Mouse (Mus musculus): ENCODE data around the gene Wdr26. TPM values are rescaled to one million over a fixed set of nuclear protein-coding genes. Genes with fewer than 3 reads are reported as not detected.

The Wdr26 gene
- polyA plus RNA-seq, 1 experiment from 2014 or later = 34.3 TPM

DNA sequence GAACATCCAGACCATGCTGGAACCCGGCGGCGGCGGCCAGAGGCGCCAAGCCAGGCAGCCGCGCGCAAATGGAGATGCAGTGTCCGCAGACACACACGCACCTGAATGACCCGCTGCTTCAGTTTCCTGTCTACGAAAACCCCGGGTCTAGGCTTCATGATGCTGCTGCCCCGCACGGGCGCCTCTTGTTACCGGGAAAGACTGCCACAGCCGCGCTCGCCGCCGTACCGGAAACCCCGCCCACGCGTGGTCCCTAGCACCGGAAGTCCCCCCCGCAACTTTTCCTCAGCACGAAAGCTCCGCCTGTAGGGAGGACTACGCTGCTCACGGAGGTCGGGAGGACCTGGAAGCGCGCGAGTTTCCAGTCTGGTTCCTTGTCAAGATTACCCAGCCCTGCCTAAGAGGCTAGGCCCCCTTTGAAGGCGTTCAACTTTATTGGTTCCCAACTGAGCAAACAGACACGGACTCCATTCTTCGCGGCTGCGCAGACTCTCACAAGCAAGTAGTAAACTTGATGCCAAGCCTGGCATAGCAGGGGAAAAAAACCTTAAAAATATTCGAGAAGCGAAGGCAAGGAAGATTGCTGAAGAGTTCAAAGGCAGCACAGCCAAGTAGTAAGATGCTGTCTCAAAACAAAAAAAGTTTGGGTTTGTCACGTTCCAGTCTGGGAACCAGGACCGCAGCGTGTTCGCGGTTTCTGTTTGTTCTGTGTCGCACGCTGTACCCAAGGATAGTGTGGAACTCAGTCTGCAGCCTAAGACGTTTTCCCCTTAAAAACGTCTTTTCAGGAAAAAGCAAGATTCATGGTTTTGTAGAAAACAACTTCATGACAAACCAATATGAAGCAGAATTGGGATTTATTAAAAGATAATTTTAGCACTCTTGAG, 67.6 kb downstream of the Wdr26 start, which contains the start of the genes Nvl and Cnih4:
Gene Nvl, minus strand, starts transcription at position 255 of the 887 bp plus-strand sequence.
Gene Cnih4, plus strand, starts transcription at position 744 of the 887 bp plus-strand sequence.
- H3K4me1 ChIP-seq (ENCODE audit: control insufficient read depth, insufficient read depth, low read length) = no peaks in the 10 kb centered on the region
- H3K9me3 ChIP-seq (ENCODE audit: control insufficient read depth, low read length) = no peaks in the 10 kb centered on the region
- no peaks in the 10 kb centered on the region for H3K27me3 ChIP-seq (ENCODE audit: control insufficient read depth, insufficient read depth, low read length)
- peak within 1 kb of the TSS; percentile 60 for H3K27ac ChIP-seq (replicated peaks; ENCODE audit: low read depth, low read length)
- ATAC-seq (ENCODE audit: insufficient number of reproducible peaks, low FRiP score, low TSS enrichment, low read depth) (peak; percentile 99), DNase-seq (ENCODE audit: low spot score) (peak; percentile 97)
- peak within 1 kb of the TSS; percentile 74 for H3K4me3 ChIP-seq (ENCODE audit: low read depth, low read length)
- H3K9ac ChIP-seq (ENCODE audit: low read length) = peak within 1 kb of the TSS; percentile 66
- peak within 1 kb of the TSS; percentile 53 for H3K4me2 ChIP-seq (ENCODE audit: low read depth, severe bottlenecking)
- WGBS = under 1% methylated on average over 52 of the region's 52 CpGs
- H3K36me3 ChIP-seq (ENCODE audit: control insufficient read depth, insufficient read depth, low read length) = peaks cover 4% of the 10 kb centered on the region; the same call in 1 of the 2 replicates

GRCm38 (mm10) chr1:181143609-181143949, 68.2 kb downstream of the Wdr26 start:
- peak; percentile 2 for ATAC-seq (ENCODE audit: insufficient number of reproducible peaks, low FRiP score, low TSS enrichment, low read depth)

DNA sequence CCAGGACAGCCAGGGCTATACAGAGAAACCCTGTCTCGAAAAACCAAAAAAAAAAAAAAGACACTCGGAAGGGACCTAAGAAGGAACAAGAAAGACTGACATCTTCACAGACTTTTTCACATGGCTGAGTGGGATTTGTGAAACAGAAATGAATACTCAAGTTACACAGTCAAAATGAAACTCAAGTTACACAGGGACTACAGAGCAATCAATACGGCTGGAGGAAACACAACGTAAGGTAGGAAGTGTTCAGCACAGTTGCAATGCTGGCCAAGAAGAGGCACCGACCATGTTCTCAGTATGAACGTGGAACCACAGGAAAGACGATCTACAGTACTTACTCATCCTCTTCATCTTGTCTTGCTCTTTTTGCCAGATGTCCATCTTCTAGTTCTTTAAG, 73.1 kb downstream of the Wdr26 start:
- Histone ChIP-seq H3K4me3 (ENCODE audit: low read depth, low read length) (no peak overlapping the region), H3K36me3 (ENCODE audit: control insufficient read depth, insufficient read depth, low read length) (peaks cover 10% of the 10 kb centered on the region; the same call in 1 of the 2 replicates), H3K4me1 (ENCODE audit: control insufficient read depth, insufficient read depth, low read length) (no peaks in the 10 kb centered on the region), H3K27ac (replicated peaks; ENCODE audit: low read depth, low read length) (no peak overlapping the region), H3K9ac (ENCODE audit: low read length) (no peak overlapping the region), H3K27me3 (ENCODE audit: control insufficient read depth, insufficient read depth, low read length) (no peaks in the 10 kb centered on the region), H3K4me2 (ENCODE audit: low read depth, severe bottlenecking) (no peak overlapping the region), H3K9me3 (ENCODE audit: control insufficient read depth, low read length) (no peaks in the 10 kb centered on the region)
- WGBS = 90% methylated on average over 7 of the region's 7 CpGs
- DNase-seq (ENCODE audit: low spot score) (no peak), ATAC-seq (ENCODE audit: insufficient number of reproducible peaks, low FRiP score, low TSS enrichment, low read depth) (no peak)

More at GRCm38 (mm10) chr1:181143609-181143949, 68.2 kb downstream of the Wdr26 start:
- peak overlapping the region; percentile 53 for H3K4me2 ChIP-seq (ENCODE audit: low read depth, severe bottlenecking)
- H3K36me3 ChIP-seq (ENCODE audit: control insufficient read depth, insufficient read depth, low read length) = peaks cover 4% of the 10 kb centered on the region; the same call in 1 of the 2 replicates
- no peaks in the 10 kb centered on the region for H3K4me1 ChIP-seq (ENCODE audit: control insufficient read depth, insufficient read depth, low read length)
- DNase-seq (ENCODE audit: low spot score) = no peak
- WGBS = 0% methylated on average over 12 of the region's 12 CpGs
- H3K27ac ChIP-seq (replicated peaks; ENCODE audit: low read depth, low read length) = 0 out of 2 replicates have a peak overlapping the region, but pooled peaks have one; percentile 22
- no peaks in the 10 kb centered on the region for H3K9me3 ChIP-seq (ENCODE audit: control insufficient read depth, low read length)
- no peaks in the 10 kb centered on the region for H3K27me3 ChIP-seq (ENCODE audit: control insufficient read depth, insufficient read depth, low read length)
- peak overlapping the region; percentile 66 for H3K9ac ChIP-seq (ENCODE audit: low read length)
- H3K4me3 ChIP-seq (ENCODE audit: low read depth, low read length) = peak overlapping the region; percentile 74

GRCm38 (mm10) chr1:181131915-181132314, 79.9 kb downstream of the Wdr26 start:
- ATAC-seq (ENCODE audit: insufficient number of reproducible peaks, low FRiP score, low TSS enrichment, low read depth) = no peak
- WGBS = 93% methylated on average over 6 of the region's 6 CpGs
- no peak overlapping the region for H3K4me2 ChIP-seq (ENCODE audit: low read depth, severe bottlenecking)

DNA sequence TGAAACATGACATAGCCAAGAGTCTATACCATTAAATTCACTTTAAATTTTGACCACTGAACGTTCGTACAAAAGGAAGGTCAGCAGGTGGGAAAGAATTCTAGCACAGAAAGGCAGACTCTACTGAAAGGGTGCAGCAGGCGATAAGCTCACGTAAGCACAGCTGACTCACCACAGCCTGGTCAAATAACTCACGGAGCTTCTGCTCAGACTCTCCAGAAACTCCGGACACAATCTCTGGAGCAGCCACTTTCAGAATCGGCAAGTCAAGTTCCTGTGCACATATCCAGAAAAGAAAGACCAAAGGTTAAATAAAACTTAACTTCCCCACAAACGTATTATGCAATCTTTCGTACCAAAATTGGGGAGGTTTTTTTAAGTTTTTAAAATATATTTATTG, 85.0 kb downstream of the Wdr26 start:
- H3K4me1 ChIP-seq (ENCODE audit: control insufficient read depth, insufficient read depth, low read length) = no peaks in the 10 kb centered on the region
- H3K27ac ChIP-seq (replicated peaks; ENCODE audit: low read depth, low read length) = no peak overlapping the region
- H3K4me3 ChIP-seq (ENCODE audit: low read depth, low read length) = no peak overlapping the region
- H3K27me3 ChIP-seq (ENCODE audit: control insufficient read depth, insufficient read depth, low read length) = no peaks in the 10 kb centered on the region
- H3K9me3 ChIP-seq (ENCODE audit: control insufficient read depth, low read length) = no peaks in the 10 kb centered on the region
- ATAC-seq (ENCODE audit: insufficient number of reproducible peaks, low FRiP score, low TSS enrichment, low read depth) (no peak), DNase-seq (ENCODE audit: low spot score) (no peak)
- H3K4me2 ChIP-seq (ENCODE audit: low read depth, severe bottlenecking) = no peak overlapping the region
- H3K36me3 ChIP-seq (ENCODE audit: control insufficient read depth, insufficient read depth, low read length) = peaks cover 16% of the 10 kb centered on the region
- 95% methylated on average over 9 of the region's 9 CpGs for WGBS
- no peak overlapping the region for H3K9ac ChIP-seq (ENCODE audit: low read length)

More at GRCm38 (mm10) chr1:181131915-181132314, 79.9 kb downstream of the Wdr26 start:
- Histone ChIP-seq H3K36me3 (ENCODE audit: control insufficient read depth, insufficient read depth, low read length) (peaks cover 17% of the 10 kb centered on the region), H3K4me3 (ENCODE audit: low read depth, low read length) (no peak overlapping the region), H3K9ac (ENCODE audit: low read length) (no peak overlapping the region), H3K27me3 (ENCODE audit: control insufficient read depth, insufficient read depth, low read length) (no peaks in the 10 kb centered on the region), H3K4me1 (ENCODE audit: control insufficient read depth, insufficient read depth, low read length) (no peaks in the 10 kb centered on the region), H3K27ac (replicated peaks; ENCODE audit: low read depth, low read length) (no peak overlapping the region), H3K9me3 (ENCODE audit: control insufficient read depth, low read length) (no peaks in the 10 kb centered on the region)
- DNase-seq (ENCODE audit: low spot score) = no peak

DNA sequence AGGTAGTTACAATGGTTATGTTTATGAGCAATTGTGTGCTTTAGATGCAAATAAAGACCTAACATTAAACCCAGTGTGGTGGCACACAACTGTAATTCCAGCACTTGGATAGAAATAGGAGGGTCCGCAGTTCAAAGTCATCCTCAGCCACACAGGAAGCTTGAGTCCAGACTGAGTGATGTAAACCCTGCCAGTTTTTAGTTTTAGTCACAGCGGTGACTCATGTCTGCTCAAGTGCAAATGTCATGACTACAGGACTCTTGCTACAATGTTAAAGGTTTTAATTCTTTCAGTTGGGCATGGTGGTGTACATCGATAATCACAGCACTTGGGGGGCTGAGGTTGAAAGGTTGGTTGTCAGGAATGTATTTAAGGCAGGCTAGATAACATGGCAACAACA, 85.9 kb downstream of the Wdr26 start:
- no peak overlapping the region for H3K9ac ChIP-seq (ENCODE audit: low read length)
- DNase-seq (ENCODE audit: low spot score) = no peak
- ATAC-seq (ENCODE audit: insufficient number of reproducible peaks, low FRiP score, low TSS enrichment, low read depth) = no peak
- H3K27ac ChIP-seq (replicated peaks; ENCODE audit: low read depth, low read length) = no peak overlapping the region
- peaks cover 13% of the 10 kb centered on the region for H3K36me3 ChIP-seq (ENCODE audit: control insufficient read depth, insufficient read depth, low read length)
- H3K27me3 ChIP-seq (ENCODE audit: control insufficient read depth, insufficient read depth, low read length) = no peaks in the 10 kb centered on the region
- no peaks in the 10 kb centered on the region for H3K4me1 ChIP-seq (ENCODE audit: control insufficient read depth, insufficient read depth, low read length)
- H3K9me3 ChIP-seq (ENCODE audit: control insufficient read depth, low read length) = no peaks in the 10 kb centered on the region
- H3K4me3 ChIP-seq (ENCODE audit: low read depth, low read length) = no peak overlapping the region
- 97% methylated on average over 3 of the region's 3 CpGs for WGBS
- no peak overlapping the region for H3K4me2 ChIP-seq (ENCODE audit: low read depth, severe bottlenecking)

GRCm38 (mm10) chr1:181124145-181124544, 87.7 kb downstream of the Wdr26 start:
- no peak for ATAC-seq (ENCODE audit: insufficient number of reproducible peaks, low FRiP score, low TSS enrichment, low read depth)
- 92% methylated on average over 2 of the region's 2 CpGs for WGBS

More at GRCm38 (mm10) chr1:181124145-181124544, 87.7 kb downstream of the Wdr26 start:
- no peaks in the 10 kb centered on the region for H3K27me3 ChIP-seq (ENCODE audit: control insufficient read depth, insufficient read depth, low read length)
- no peak overlapping the region for H3K9ac ChIP-seq (ENCODE audit: low read length)
- DNase-seq (ENCODE audit: low spot score) = no peak
- H3K4me3 ChIP-seq (ENCODE audit: low read depth, low read length) = no peak overlapping the region
- H3K9me3 ChIP-seq (ENCODE audit: control insufficient read depth, low read length) = no peaks in the 10 kb centered on the region
- peaks cover 11% of the 10 kb centered on the region for H3K36me3 ChIP-seq (ENCODE audit: control insufficient read depth, insufficient read depth, low read length)
- H3K27ac ChIP-seq (replicated peaks; ENCODE audit: low read depth, low read length) = no peak overlapping the region
- H3K4me2 ChIP-seq (ENCODE audit: low read depth, severe bottlenecking) = no peak overlapping the region
- H3K4me1 ChIP-seq (ENCODE audit: control insufficient read depth, insufficient read depth, low read length) = no peaks in the 10 kb centered on the region

Measured in limb, embryonic 11.5 days (tissue).